Mouse (Mus musculus) ES-E14 (cell line): Measurements from ENCODE around the gene Hectd4.

Experiments used
- CHD2 ChIP-seq: IDR thresholded peaks from 2 replicates; pipeline ENCODE4 v1.6.1; 2014; ENCODE audit warnings: mild to moderate bottlenecking, low read depth, low read length, inconsistent platforms
- HCFC1 ChIP-seq: IDR thresholded peaks from 2 replicates; pipeline ENCODE4 v1.6.1; 2012; ENCODE audit warnings: low read length, inconsistent platforms, borderline replicate concordance; ENCODE audit not compliant: insufficient read depth
- MAFK ChIP-seq: IDR thresholded peaks from 2 replicates; pipeline ENCODE4 v1.6.1; 2014; ENCODE audit warnings: mild to moderate bottlenecking, low read depth, low read length, inconsistent platforms; ENCODE audit not compliant: insufficient read depth
- ZC3H11A ChIP-seq: IDR thresholded peaks from 2 replicates; pipeline ENCODE4 v1.6.1; 2012; ENCODE audit warnings: low read depth, mild to moderate bottlenecking, inconsistent platforms, low read length, borderline replicate concordance

DNA sequence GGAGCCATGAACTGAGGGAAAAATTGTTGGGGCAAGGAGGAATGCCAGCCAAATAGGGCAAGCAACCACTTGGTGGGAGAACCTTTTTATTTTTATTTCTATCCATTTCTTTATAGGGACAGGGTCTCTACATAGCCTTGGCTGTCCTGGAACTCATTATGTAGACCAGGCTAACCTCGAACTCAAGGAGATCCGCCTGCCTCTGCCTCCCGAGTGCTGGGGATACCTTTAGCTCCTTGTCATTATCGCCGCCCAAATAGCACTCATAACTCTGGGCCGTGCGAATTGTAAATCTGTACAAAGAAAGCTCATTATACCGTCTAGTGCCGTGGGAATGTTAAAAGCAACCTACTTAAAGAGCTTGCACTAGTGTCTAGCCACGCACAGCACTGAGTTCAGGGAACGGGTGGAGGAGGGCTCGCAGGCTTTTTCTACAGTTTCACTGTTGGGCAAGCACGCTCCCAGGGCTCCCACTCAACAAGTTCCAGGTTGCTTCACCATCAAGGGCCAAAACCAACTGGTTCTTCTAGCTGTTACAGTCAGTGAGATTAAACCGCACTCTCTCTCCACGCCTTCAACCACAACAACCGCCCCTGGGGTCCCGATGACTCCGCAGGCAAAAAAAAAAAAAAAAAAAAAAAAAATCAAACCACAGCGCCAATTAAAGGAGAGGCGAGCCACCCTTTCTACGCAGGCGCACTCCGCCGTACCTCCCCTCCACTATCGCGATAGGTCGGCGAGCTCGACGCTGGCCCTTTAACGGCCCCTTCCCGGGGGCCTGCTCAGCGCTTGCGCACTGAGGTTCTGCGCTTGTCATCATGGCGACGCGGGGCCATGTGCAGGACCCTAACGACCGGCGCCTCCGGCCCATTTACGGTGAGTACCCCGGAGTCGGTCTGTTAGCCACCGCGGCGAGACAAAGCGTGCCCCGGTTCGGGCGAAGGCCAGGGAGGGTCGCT is 177.4 kb downstream of the Hectd4 start, which contains the start of gene Naa25:
- 0 out of 2 replicates have a peak, but pooled peaks have one; percentile 58 for TF ChIP-seq HCFC1
- TF ChIP-seq CHD2 = peak; percentile 97
- no peak for TF ChIP-seq MAFK
- TF ChIP-seq ZC3H11A = no peak
